Mouse (Mus musculus): ENCODE results near the gene Ssbp2.
A peak's percentile ranks its signal among the peaks of the same experiment; 100 is the strongest.

Gene Ssbp2

DNA sequence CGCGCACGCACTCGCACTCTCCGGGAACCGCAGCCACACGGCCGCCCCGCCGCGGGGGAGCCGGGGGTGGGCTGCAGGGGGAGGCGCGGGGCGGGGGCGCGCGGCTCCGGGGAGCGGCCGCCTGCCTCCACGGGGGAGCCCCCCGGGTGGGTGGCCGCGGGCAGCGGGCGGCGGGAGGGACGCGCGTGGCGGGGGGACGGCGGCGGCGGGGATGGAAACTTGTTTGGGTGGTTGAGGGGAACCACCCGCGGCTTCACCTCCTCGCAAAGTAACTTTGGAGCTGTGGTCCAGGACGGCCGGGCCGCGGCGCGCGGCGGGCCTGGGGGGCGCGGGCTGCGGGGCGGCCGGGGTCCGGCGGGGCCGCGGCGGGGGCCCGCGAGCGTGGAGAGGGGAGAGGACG, 1.2 kb downstream of the Ssbp2 start:
- DNase-seq (ENCODE audit: low read depth in 2 of 2, low spot score in 2 of 2): no peak

DNA sequence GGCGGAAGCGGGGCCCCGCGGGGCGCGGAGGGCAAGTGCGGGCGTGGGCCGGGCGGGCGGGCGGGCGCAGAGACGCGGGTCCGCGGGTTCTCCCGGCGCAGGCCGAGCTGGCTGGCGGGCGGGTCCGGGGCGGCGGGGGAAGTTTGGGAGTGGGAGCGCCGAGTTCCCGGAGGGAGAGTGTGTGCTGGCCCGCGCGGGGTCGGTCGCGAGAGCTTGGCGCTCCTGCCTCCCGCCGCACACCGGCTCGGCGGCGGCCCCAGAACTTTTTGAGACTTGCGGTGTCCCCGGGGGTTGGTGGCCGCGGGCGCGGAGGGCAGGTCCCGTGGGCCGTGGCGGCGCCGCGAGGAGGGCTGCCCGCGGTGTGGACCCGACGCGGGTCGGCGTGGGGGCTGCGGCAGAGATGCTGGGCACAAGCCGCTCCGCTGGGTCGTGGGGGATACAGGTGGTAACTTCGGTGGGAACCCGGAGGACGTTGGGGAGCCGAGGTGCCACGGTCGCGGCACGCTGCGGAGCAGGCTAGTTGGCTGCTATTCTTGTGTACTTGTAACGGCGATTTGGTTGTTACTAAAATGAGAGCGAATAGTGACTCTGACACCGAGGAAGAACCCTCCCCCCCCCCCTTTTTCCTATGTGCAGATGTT, 1.7 kb downstream of the Ssbp2 start:
- peak; percentile 35 to 37 for DNase-seq (ENCODE audit: low read depth in 2 of 2, low spot score in 2 of 2)

GRCm38 (mm10) chr13:91462395-91462794, 2.3 kb downstream of the Ssbp2 start:
- DNase-seq (ENCODE audit: low read depth in 2 of 2, low spot score in 2 of 2): no peak

GRCm38 (mm10) chr13:91462893-91463481, 2.9 kb downstream of the Ssbp2 start:
- DNase-seq (ENCODE audit: low read depth in 2 of 2, low spot score in 2 of 2): peak in 1 of 2 experiments; percentile 20

DNA sequence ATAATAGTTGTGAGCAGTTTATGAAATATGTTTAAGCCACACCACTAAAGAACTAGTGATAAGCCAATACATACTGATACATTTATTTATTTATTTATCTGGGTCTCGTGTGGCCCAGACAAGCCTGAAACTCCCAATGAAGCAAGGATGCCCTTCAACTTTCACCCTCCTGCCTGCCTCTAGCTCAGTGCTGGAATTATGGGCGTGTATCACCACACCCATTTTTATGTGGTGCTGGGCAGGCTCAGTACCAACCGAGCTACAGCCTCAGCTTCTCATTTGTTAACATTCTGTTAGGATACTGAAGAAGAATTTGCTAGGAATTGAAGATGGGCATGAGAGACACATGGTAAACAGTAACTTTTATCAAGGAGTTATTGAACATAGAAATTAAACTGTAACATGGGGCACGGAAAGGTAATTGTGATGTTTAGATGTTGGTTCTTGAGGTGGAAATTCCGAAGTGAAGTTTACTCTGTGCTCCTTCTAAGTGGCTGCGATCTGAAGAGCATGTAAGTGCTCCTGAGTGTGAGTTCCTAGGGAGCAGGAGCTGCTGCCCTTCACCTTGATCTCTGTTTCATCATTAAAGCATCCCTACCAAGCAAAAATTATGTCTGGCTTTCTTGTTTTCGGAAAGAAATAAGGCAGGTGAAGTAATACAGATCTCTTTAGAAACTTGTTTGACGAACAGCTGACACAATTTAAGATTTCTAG, 5.1 kb downstream of the Ssbp2 start:
- no peak for DNase-seq (ENCODE audit: low read depth in 2 of 2, low spot score in 2 of 2)

GRCm38 (mm10) chr13:91471566-91471965, 11.5 kb downstream of the Ssbp2 start:
- no peak for DNase-seq (ENCODE audit: low read depth in 2 of 2, low spot score in 2 of 2)

DNA sequence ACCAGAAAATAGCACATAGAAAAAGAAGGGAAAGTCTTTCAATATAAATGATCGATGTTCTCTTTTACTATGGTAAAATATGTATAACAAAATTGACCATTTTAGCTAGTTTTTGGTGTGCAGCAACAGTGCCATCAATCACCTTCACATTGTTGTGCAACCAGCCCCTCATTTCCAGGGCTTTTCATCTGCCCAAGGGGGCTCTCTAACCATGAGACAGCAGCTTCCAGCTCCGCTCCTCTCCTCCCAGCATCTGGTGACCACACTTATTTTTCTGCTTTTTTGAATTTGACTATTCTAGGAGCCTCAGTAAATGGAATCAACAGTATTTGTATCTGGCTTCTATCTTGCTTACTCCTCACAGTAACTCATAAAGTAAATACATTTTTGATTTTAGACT, 11.9 kb downstream of the Ssbp2 start:
- DNase-seq (ENCODE audit: low read depth in 2 of 2, low spot score in 2 of 2): no peak

GRCm38 (mm10) chr13:91473527-91473926, 13.4 kb downstream of the Ssbp2 start:
- DNase-seq (ENCODE audit: low read depth in 2 of 2, low spot score in 2 of 2): no peak

GRCm38 (mm10) chr13:91474027-91474426, 13.9 kb downstream of the Ssbp2 start:
- no peak for DNase-seq (ENCODE audit: low read depth in 2 of 2, low spot score in 2 of 2)

DNA sequence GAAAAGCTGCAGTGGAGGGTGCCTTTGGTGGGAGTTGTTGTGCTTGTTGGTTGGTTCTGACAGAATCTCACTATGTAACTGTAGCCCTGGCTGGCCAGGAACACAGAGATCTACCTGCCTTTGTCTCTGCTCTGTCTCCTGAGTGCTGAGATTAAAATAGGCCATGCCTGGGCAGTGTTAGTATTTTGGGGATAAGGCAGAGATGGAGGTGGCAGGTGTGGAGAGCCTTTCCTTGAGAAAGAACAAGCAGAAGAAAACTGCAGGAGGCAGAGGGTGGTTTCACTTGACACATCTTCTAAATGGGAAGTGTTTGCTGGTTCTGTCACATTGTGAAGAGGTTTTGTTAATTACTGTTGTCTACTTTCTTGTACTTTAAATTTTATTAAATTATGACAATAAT, 15.8 kb downstream of the Ssbp2 start:
- DNase-seq (ENCODE audit: low read depth in 2 of 2, low spot score in 2 of 2): no peak

- DNase-seq (ENCODE audit: low read depth in 2 of 2, low spot score in 2 of 2): no peak
These were observed 16.6 kb downstream of the Ssbp2 start for GRCm38 (mm10) chr13:91476596-91477100.

GRCm38 (mm10) chr13:91478011-91478410, 17.9 kb downstream of the Ssbp2 start:
- DNase-seq (ENCODE audit: low read depth in 2 of 2, low spot score in 2 of 2): no peak

DNA sequence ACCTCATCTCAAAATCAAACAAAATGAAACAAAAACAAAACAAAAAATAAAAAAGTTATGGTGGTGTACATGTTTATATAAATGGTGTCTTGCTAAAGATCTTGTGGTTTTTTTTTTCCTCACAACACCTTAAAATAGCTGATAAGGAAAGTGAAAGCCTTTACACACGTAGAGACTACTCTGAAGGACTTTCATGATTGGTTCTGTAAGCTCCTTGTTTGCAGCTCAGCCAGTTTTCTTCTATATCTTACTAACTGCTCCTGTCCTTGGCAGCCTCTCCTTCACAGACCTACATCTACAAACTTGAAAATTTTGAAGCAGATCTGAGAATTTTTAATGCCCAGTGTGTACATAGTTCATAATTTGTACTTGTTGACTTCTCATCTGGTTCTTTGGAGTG, 24.2 kb downstream of the Ssbp2 start:
- DNase-seq (ENCODE audit: low read depth in 2 of 2, low spot score in 2 of 2): no peak

DNA sequence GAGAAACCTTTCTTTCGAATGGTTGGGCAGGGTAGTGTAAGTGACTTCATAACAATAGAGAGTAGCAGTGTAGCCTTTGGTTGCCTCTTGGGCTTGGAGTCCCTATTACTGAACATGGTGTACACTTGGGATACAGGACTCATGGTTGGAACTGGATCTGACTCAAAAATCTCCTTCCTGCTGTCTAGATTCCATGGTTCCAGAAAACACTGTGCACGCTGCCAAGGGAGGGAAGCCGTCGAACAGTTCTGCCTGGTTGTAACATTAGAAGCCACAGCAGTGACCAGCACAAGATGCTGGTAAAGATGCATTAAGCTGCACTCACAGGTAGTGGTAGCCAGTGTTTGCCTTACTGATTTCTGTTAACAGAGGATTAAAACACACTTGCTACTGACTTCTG, 32.0 kb downstream of the Ssbp2 start:
- no peak for DNase-seq (ENCODE audit: low read depth in 2 of 2, low spot score in 2 of 2)

DNA sequence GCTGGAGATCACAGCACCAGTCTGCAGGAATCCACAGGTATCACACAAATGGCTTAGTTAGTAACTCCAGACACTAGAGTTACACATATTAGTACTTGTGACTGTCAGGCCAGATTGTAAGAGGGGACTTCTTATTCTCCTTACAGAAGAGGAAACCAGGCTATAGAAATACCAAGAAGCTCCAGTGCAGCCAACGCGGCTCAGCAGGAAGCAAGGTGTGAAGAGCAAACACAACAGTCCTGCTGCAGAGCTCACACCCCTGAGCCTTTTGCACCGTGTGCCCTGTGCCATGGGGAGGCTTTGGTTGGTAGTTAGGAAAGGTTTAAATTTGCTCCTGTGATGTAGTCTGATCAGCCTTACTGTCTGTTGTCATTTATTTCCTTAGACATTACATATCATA, 37.0 kb downstream of the Ssbp2 start:
- DNase-seq (ENCODE audit: low read depth in 2 of 2, low spot score in 2 of 2): no peak

DNA sequence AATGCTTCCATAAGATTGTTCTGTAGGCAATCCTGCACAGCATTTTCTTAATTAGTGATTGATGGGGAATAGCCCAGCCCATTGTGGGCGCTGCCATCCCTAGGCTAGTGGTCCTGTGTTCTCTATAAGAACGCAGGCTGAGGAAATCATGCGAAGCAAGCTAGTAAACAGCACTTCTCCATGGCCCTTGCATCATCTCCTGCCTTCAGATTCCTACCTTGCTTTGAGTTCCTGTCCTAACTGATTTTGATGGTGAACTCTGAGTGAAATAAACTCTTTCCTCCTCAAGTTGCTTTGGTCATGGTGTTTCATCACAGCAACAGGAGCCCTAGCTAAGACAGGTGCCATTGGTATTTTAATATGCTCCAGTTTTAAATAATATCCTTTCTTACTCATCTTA, 41.7 kb downstream of the Ssbp2 start:
- no peak for DNase-seq (ENCODE audit: low read depth in 2 of 2, low spot score in 2 of 2)

GRCm38 (mm10) chr13:91502642-91503373, 42.7 kb downstream of the Ssbp2 start:
- no peak for DNase-seq (ENCODE audit: low read depth in 2 of 2, low spot score in 2 of 2)

GRCm38 (mm10) chr13:91508991-91509390, 48.9 kb downstream of the Ssbp2 start:
- no peak for DNase-seq (ENCODE audit: low read depth in 2 of 2, low spot score in 2 of 2)

GRCm38 (mm10) chr13:91509467-91509866, 49.4 kb downstream of the Ssbp2 start:
- DNase-seq (ENCODE audit: low read depth in 2 of 2, low spot score in 2 of 2): no peak

DNA sequence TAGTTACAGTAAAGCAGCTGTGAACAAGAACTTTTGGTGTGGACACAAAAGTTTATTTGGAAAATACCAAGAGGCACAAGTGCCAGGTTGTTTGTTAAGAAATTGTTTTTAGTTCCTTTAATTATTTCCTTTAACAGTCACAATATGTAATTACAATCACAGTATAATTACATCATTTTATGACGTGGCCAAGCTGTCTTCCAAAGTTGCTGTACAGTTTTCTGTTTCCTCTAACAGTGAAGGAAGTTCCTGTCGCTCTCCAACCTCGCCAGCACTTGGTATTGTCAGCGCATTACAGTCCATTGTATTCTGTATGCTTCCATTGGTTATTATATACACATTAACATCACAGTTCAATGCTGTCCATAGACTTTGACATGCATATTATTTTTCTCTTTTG, 54.9 kb downstream of the Ssbp2 start:
- no peak for DNase-seq (ENCODE audit: low read depth in 2 of 2, low spot score in 2 of 2)

- no peak for DNase-seq (ENCODE audit: low read depth in 2 of 2, low spot score in 2 of 2)
These were observed 60.1 kb downstream of the Ssbp2 start for GRCm38 (mm10) chr13:91520073-91520750.
